Mouse (Mus musculus) 416B (cell line): ENCODE data around the gene Mylk2.

Source experiments
- DNase-seq: peaks from one replicate; pipeline ENCODE4 v3.0.0; 2011; ENCODE audit warnings: low read depth

Gene Mylk2

DNA sequence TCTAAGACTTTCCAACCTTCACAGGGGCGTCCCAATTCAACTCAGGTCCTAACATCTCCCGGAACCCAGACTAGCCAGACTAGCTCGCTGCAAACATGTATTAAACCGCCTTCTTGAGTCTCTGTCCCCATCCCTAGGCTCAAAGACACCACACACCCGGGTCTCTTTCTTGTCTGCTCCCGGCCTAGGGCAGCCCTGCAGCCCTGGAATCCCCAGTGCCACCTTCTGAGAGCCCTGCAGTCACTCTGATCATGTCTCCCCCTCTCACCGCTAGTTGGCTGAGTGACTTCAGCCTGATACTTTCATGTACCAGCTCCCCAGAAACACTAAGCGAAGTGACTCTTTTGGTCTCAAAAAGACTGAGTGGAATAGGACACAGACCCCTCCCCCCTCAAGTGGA, 32.4 kb downstream of the Mylk2 start:
- no peak for DNase-seq

DNA sequence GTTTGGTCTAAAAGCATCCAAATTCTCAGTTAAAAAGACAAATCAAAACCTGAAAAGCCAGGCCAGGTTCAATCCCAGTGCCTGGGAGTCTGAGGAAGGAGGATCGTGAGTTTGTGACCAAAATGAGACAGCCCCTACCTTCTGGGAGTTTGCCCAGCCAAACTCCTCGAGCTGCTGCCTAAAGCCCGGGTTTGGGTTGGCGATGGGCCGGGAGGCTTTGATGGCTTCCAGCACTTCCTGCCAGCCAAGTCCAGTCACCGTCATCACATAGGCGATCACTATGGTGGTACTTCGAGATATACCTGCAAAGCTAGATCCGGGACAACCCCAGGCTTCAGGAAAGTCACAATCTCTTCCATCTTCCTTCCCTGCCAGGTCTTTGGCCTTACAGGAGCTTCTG, 32.9 kb downstream of the Mylk2 start:
- DNase-seq, result no peak

DNA sequence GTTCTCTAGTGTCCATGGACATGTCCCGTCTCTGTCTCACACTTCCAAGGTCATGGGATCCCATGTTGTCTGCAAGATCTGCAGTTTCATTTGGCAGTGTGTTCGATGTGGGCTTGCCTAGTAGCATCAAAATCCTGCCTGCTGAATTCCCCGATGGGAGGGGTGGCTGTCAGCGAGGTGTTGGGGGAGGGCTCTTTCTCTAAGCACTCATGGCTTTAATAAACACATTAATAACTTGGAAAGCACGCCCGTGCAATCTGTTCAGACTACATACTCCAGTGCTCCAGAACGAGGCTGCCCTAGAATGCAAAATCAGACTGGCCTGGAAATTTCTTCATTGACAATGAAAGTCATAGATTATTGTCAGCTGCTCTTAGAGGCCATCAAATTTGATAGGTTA, 35.9 kb downstream of the Mylk2 start:
- no peak for DNase-seq

DNA sequence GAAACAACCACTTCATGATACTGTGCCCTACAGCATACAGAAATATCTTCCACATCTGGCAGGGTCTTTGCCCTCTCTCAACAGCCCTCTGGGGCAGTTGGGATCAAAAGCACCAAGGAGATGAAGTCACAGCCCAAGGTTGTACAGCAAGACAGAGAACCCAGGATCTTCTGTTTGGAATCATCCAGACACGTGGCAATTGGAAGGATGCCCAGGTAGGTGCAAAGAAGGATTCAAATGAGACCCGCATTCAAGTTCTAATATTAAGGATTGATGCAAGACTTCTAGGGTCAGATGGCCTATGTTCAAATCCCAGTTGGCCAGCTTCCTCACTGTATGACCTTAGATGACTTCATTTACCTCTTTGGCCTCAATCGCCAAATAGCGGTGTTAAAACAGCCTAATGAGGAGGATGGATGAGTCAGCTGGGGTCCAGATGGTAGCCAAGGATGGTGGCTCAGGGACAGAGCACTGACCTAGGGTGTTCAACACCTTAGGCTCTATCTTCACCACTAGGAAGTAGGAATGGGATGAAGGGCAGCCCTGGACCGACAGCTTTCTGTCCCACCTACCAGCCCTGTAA, 37.4 kb downstream of the Mylk2 start:
- DNase-seq, result no peak

DNA sequence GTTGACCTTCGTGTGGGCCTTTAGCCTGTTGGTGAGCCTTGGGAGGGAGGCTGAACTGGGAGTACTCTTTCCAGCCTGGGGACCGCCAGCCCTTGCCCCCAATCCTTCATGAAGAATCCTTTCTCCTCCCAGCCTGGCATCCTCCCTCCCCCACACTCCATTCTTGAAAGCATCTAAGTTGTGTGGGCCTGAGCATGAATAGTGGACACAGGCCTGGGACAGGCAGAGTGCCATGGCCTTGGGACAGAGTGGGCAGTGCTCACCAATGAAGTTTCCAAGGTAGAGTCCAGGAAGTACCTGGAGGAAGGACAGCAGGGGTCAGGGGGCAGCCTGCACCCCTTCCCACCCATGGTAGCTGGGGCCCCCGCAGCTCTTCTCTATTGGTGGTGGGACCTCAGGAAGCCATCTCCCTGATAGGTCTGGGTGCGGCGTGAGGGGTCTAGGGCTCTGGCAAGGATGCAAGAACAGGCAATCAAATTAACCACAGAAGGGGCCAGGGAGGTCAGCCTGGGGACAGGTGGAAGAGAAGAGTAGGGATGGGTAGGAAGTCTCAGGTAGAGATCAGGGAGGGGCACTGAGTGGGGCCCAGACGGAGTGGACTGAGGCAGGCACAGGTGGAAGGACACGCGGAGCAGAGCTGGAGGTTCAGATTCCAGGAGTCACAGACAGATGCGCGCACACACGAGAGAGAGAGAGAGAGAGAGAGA, 39.4 kb downstream of the Mylk2 start:
- no peak for DNase-seq

DNA sequence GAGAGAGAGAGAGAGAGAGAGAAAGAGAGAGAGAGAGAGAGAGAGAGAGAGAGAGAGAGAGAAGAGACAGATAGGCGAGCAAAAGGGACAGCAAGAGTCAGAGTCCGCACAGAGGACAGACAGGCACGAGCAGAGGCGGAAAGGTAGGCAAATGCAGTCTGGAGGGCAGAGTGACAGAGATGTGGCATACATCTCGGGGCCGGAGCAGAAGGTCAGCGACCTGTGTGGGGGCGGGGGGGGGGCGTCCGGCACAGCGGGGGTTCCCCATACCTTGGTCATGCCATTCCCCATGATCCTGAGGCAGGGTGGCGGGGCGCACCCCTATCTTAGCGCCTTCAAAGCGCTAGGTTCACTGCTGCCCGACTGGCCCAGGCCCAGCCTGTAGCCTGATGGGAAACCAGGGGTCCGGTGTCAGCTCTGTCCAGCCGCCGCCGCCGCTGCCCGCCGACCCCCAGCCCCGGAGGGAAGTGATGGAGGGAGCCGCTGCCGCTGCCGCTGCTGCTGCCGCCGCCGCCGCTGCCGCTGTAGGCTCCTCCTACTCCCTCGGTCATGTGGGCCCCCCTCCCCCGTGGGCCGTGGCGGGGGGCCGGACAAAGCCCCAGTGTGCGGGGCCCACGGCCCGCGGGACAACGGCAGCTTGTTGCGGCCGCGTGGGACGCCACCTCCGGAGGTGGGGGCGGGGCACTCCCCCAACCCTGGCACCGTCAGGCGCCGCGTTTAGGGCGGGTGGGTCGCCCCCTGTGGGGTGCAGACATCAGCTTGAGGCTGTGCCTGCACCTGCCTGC, 40.1 kb downstream of the Mylk2 start, which contains the start of gene Dusp15:
TSS of gene Dusp15 (minus strand) at position 634 of the 785 bp plus-strand sequence.
- no peak for DNase-seq

GRCm38 (mm10) chr2:152951850-152952720, 40.9 kb downstream of the Mylk2 start:
- DNase-seq, result no peak

DNA sequence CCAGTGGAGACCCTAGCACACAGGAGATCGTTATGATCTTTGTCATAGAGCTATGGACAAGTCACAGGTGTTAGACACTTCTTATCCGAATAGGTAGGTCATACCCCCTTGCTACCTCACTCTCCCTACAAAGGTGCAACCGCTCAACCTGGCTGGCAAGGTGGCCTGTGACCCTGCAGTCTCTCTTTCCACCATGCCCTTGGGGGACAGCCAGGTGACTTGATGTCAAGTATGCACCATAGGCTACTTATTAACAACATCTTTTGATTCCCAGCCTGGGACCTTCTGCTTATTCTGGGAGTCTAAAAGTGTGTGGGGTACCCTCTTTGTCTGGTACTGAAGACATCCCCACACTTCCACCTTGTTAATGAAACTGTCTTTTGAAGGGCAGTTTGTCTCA, 47.0 kb downstream of the Mylk2 start:
- DNase-seq, result no peak

DNA sequence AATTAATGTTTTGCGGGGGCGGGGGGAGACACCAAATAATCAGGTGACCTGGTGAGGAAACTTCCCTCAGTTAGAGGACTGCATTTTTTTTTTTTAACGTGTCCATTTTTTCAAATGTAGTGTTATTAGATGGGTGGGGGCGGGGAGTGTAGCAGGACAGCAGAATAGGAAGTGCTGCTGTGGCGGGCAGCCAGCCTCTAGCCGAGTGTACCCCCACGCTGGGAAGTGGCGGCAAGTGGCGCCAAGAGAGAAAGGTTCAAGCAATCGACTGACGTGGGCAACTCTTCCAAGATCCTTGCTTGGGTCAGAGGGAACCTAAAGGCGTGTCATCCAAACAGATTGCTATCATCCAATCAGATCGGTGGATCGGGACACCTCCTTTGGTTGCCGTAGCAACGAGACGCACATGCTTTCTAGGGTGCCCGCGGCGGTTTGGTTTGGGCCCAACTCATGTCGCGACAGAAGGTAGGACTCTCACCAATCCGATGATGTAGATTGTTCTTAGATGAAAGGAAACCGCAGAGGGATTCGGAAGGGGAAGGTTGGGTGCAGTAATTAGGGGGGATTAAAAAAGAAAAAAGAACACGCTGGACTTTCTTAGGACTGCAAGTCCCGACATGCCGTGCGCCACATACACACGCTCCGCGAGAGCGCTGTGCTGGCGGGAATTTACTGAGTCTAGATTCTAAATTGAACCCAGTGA, 51.1 kb downstream of the Mylk2 start, which contains the start of gene Ttll9:
TSS of gene Ttll9 (plus strand) at position 395 of the 703 bp plus-strand sequence.
- no peak for DNase-seq

- no peak for DNase-seq
Observed at GRCm38 (mm10) chr2:152965555-152965954, 54.4 kb downstream of the Mylk2 start.
